ENCODE assay signal across 14 mouse cellular contexts in genomic region chr9:115746436-115746835, GRCm38 (mm10).
"Had no signal": no experiment of that assay in that cellular context is flagged by ENCODE, and none has a peak within 500 bp of the region (broad histone marks: within the 10 kb centered on the region; RNA-seq: fewer than 3 reads in every experiment).

No protein-coding gene starts in this region.

- H3K4me1 ChIP-seq: limb, embryonic 12.5 days; liver, embryonic 15.5 days; midbrain, embryonic 12.5 days; neural tube, embryonic 15.5 days had no signal

- ATAC-seq: intestine, embryonic 16.5 days; midbrain, embryonic 16.5 days had no signal

- H3K9ac ChIP-seq: limb, embryonic 12.5 days; liver, embryonic 15.5 days; lung, embryonic 14.5 days; midbrain, embryonic 12.5 days; neural tube, embryonic 15.5 days had no signal

- DNase-seq: kidney, adult 2 months; kidney, postnatal 25 days; liver; lung, embryonic 14.5 days; lung, postnatal 14 days; right cerebral cortex, adult 18-20 months; right cerebral cortex, postnatal 4 days; thymus, postnatal 36 days had no signal

- H3K9me3 ChIP-seq: limb, embryonic 12.5 days; liver, embryonic 15.5 days; midbrain, embryonic 12.5 days; neural tube, embryonic 15.5 days had no signal

- H3K27me3 ChIP-seq: limb, embryonic 12.5 days; liver, embryonic 15.5 days; midbrain, embryonic 12.5 days; neural tube, embryonic 15.5 days had no signal

- H3K4me3 ChIP-seq: limb, embryonic 12.5 days; liver, embryonic 15.5 days; midbrain, embryonic 12.5 days; neural tube, embryonic 15.5 days had no signal

- H3K36me3 ChIP-seq: limb, embryonic 12.5 days; liver, embryonic 15.5 days; midbrain, embryonic 12.5 days; neural tube, embryonic 15.5 days had no signal

- H3K27ac ChIP-seq: limb, embryonic 12.5 days; liver, embryonic 15.5 days; midbrain, embryonic 12.5 days; neural tube, embryonic 15.5 days had no signal

- H3K4me2 ChIP-seq: limb, embryonic 12.5 days; liver, embryonic 15.5 days; lung, embryonic 14.5 days; midbrain, embryonic 12.5 days; neural tube, embryonic 15.5 days had no signal
